Mouse (Mus musculus) intestine, embryonic 14.5 days (tissue): ENCODE results near the gene Magee1. TPM values are rescaled to one million over a fixed set of nuclear protein-coding genes. Genes with fewer than 3 reads are reported as not detected.
A peak's percentile ranks its signal among the peaks of the same experiment; 100 is the strongest.
"Not testable (repeated sequence)": the region's sequence is repeated elsewhere in the genome, so short reads cannot be mapped to it uniquely, and the experiment has no call there.

Source experiments
- ATAC-seq: fragments of 200-750 bp; cut with Nextera tagmentation; replicated peaks from 2 replicates; pipeline ENCODE4 v1.8.0; 2017; ENCODE audit warnings: low read depth, moderate number of reproducible peaks, moderate TSS enrichment, moderate library complexity; ENCODE audit not compliant: low FRiP score, low TSS enrichment
- DNase-seq: peaks from one replicate; pipeline ENCODE4 v3.0.0-alpha.2; 2018; ENCODE audit warnings: low spot score
- H3K27ac ChIP-seq: fragments of 300-500 bp; sonication (generic); 2 replicates; pipeline ENCODE4 v1.5.1; 2014; ENCODE audit warnings: low read depth, mild to moderate bottlenecking, control low read depth
- H3K27me3 ChIP-seq: fragments of 300-500 bp; sonication (generic); replicated peaks from 2 replicates; pipeline ENCODE4 v1.6.1; 2014; ENCODE audit warnings: low read length, control low read depth; ENCODE audit not compliant: control insufficient read depth, insufficient read depth
- H3K36me3 ChIP-seq: fragments of 300-500 bp; sonication (generic); 2 replicates; pipeline ENCODE4 v1.6.1; 2014; ENCODE audit warnings: low read length, control low read depth; ENCODE audit not compliant: control insufficient read depth, insufficient read depth
- H3K4me1 ChIP-seq: fragments of 300-500 bp; sonication (generic); replicated peaks from 2 replicates; pipeline ENCODE4 v1.6.1; 2014; ENCODE audit warnings: low read length, control low read depth, mixed read lengths; ENCODE audit not compliant: control insufficient read depth, insufficient read depth
- H3K4me2 ChIP-seq: fragments of 300-500 bp; sonication (generic); 2 replicates; pipeline ENCODE4 v1.6.1; 2014; ENCODE audit warnings: low read length
- H3K4me3 ChIP-seq: fragments of 300-500 bp; sonication (generic); 2 replicates; pipeline ENCODE4 v1.5.1; 2014; ENCODE audit warnings: low read depth, low read length, control low read depth, mixed read lengths
- H3K9ac ChIP-seq: fragments of 300-500 bp; sonication (generic); 2 replicates; pipeline ENCODE4 v1.6.1; 2014; ENCODE audit warnings: mild to moderate bottlenecking, low read length
- H3K9me3 ChIP-seq: fragments of 300-500 bp; sonication (generic); 2 replicates; pipeline ENCODE4 v1.6.1; 2016; ENCODE audit warnings: low read length, control low read depth; ENCODE audit not compliant: control insufficient read depth
- WGBS: fragments of 180-500 bp; shearing (Covaris S2); extraction: QIAGEN DNeasy Blood & Tissue Kit; methylation state at CpG from one replicate; pipeline ENCODE4 v1.1.7; 2014; 5-methylcytosine and 5-hydroxymethylcytosine counted together
- polyA plus RNA-seq: library from polyadenylated mRNA; unstranded; fragments of >200 nt; fragmentation: Nextera tagmentation; extraction: Ambion mirVana; gene quantifications from 2 replicates; pipeline ENCODE4 v1.2.1, GENCODE M21; 2014

Magee1 gene
- polyA plus RNA-seq, 1 experiment from 2014 or later = 11.7 TPM

DNA sequence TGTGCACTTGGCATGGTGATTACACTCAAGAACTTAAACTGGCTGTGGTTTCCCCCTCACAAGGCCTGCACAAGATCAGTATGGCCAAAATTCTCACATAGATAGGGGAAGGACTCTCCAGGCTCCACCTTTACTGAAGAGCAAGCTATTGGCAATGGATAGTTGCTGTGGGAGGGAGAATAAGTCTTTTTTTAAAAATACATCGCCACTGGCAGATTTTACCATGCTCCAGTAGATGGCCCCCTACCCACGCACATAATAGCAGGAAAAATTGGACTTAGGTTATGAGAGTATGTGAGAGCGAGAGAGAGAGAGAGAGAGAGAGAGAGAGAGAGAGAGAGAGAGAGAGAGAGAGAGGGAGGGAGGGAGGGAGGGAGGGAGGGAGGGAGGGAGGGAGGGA lies 4.7 kb downstream of the Magee1 start:
- ATAC-seq (no peak), DNase-seq (peak; percentile 53)
- Histone ChIP-seq H3K9ac (no peak overlapping the region), H3K27ac (no peak overlapping the region), H3K4me1 (no peaks in the 10 kb centered on the region), H3K36me3 (no peaks in the 10 kb centered on the region), H3K27me3 (no peaks in the 10 kb centered on the region), H3K4me2 (no peak overlapping the region), H3K4me3 (no peak overlapping the region), H3K9me3 (no peaks in the 10 kb centered on the region)
- 38% methylated on average over 2 of the region's 3 CpGs for WGBS

DNA sequence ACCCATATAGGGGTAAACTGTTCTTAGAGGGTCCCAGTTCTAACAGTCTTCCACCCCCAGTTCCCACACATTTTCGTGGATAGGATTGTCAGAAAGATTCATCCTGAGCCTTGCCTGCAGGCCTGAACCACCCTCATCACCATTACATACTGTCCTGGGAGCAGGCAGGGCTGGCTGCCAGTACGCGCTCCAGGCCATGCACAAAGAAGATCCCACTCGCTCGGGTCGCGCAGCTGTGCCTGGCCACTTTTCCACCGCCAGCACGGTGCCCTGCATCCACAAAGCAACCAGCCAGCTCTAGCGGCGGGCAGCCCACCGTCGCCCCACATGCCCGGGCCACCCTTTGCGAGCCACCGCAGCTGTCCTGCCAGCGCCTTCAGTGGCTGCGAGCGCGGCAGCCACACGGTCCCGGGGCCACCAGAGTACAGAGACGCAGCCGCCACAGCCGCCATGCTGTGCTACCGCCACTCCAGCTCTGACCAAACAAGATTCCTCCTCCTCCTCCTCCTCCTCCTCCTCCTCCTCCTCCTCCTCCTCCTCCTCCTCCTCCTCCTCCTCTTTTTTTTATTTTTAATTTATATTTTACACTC lies 31.8 kb downstream of the Magee1 start:
- Histone ChIP-seq H3K36me3 (no peaks in the 10 kb centered on the region), H3K27me3 (no peaks in the 10 kb centered on the region), H3K4me3 (no peak overlapping the region), H3K4me1 (no peaks in the 10 kb centered on the region), H3K27ac (no peak overlapping the region), H3K4me2 (peak overlapping the region; percentile 36; the same call in 1 of the 2 replicates), H3K9ac (no peak overlapping the region), H3K9me3 (no peaks in the 10 kb centered on the region)
- WGBS = 51% methylated on average over 23 of the region's 26 CpGs
- DNase-seq = no peak
- ATAC-seq = no peak

DNA sequence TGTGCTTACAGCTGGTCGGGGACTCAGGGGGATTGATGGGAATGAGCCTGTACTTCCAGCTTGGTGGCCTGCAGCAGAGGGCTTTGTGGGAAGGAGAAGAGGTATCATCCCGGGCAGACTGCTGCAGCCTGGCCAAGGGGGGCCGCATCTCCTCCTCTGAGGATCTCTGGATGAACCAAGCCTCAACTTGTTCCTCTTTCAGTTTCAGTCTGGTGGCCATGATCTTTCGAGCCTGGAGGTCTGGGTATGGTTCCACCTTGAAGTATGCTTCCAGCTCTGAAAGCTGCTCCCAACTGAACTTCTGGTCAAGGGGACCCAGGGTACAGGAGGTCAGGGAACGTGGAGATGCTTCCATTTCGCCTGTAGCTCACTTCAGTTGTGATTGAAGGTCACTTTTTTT lies 44.8 kb downstream of the Magee1 start:
- 80% methylated on average over 5 of the region's 6 CpGs for WGBS
- H3K4me1 ChIP-seq = not testable (repeated sequence)

DNA sequence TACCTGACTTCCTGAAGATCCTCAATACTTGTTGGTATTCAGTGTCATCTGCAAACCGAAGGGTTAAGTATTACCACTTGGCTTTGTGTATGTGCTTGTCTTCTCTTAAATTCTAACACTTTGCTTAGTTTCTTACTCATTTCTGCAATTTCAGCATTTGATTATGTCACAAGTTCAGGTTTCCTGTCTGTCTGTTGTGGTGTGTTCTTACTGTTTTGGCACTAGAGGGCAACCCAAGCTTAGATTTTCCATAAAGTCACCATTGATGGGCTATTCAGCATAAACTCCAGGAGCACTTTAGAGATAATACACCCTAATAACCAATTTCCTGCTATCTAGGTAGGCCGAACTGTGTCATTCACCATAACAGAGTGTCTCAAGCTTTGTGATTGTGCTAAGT lies 47.0 kb downstream of the Magee1 start:
- no peak for DNase-seq
- 75% methylated on average over 2 of the region's 2 CpGs for WGBS

More for the DNA sequence above, 44.8 kb downstream of the Magee1 start:
- 0 out of 2 replicates have a peak, but pooled peaks cover 11% of the 10 kb centered on the region for H3K27me3 ChIP-seq
- not testable (repeated sequence) for H3K9me3 ChIP-seq, H3K9ac ChIP-seq, ATAC-seq, H3K36me3 ChIP-seq, H3K27ac ChIP-seq, H3K4me3 ChIP-seq, H3K4me2 ChIP-seq, DNase-seq

More for the DNA sequence above, 47.0 kb downstream of the Magee1 start:
- H3K27me3 ChIP-seq = 0 out of 2 replicates have a peak, but pooled peaks cover 11% of the 10 kb centered on the region
- no peaks in the 10 kb centered on the region for H3K4me1 ChIP-seq
- no peak overlapping the region for H3K4me2 ChIP-seq
- no peak overlapping the region for H3K9ac ChIP-seq
- H3K4me3 ChIP-seq = no peak overlapping the region
- no peaks in the 10 kb centered on the region for H3K36me3 ChIP-seq
- no peaks in the 10 kb centered on the region for H3K9me3 ChIP-seq
- ATAC-seq = no peak
- H3K27ac ChIP-seq = no peak overlapping the region

Other genes starting within 250 kb of the Magee1 start
- gene Pbdc1, start 40.6 kb upstream of the Magee1 start, polyA plus RNA-seq = 50.3 and 71.0 TPM in 2 replicates